Mouse (Mus musculus) liver, embryonic 14.5 days (tissue): ENCODE results near the gene Dlgap5. TPM values are rescaled to one million over a fixed set of nuclear protein-coding genes. Genes with fewer than 3 reads are reported as not detected.
A peak's percentile ranks its signal among the peaks of the same experiment; 100 is the strongest.
"Not testable (repeated sequence)": the region's sequence is repeated elsewhere in the genome, so short reads cannot be mapped to it uniquely, and the experiment has no call there.

Experiments
- ATAC-seq: fragments of 200-750 bp; cut with Nextera tagmentation; 2 replicates; pipeline ENCODE4 v1.8.0; 2017; ENCODE audit warnings: moderate number of reproducible peaks, mild to moderate bottlenecking, moderate library complexity; ENCODE audit not compliant: insufficient read depth
- DNase-seq, 3 experiments: peaks; one replicate each; pipeline ENCODE4 v3.0.0-alpha.2; 2012 to 2013; ENCODE audit warnings: low read depth in 3 of 3, low spot score in 3 of 3
- H3K27ac ChIP-seq: fragments of 300-500 bp; sonication (generic); 2 replicates; pipeline ENCODE4 v1.5.1; 2014; ENCODE audit warnings: moderate library complexity, mild to moderate bottlenecking, control low read depth, inconsistent platforms
- H3K27me3 ChIP-seq: fragments of 300-500 bp; sonication (generic); 2 replicates; pipeline ENCODE4 v1.6.1; 2014; ENCODE audit warnings: mild to moderate bottlenecking, low read length, moderate library complexity; ENCODE audit not compliant: control insufficient read depth, insufficient read depth
- H3K36me3 ChIP-seq: fragments of 300-500 bp; sonication (generic); replicated peaks from 2 replicates; pipeline ENCODE4 v1.6.1; 2014; ENCODE audit warnings: low read depth; ENCODE audit not compliant: control insufficient read depth, insufficient read depth
- H3K4me1 ChIP-seq, 2 experiments: fragments of 200-500 bp in 1 of 2; fragments of 300-500 bp in 1 of 2; sonication (generic) in 1 of 2; replicated peaks; 2 replicates each; pipeline ENCODE4 v1.6.1; 2012 to 2014; ENCODE audit warnings: antibody characterized with exemption in 1 of 2, inconsistent platforms in 1 of 2, low read length in 1 of 2; ENCODE audit not compliant: control insufficient read depth in 2 of 2, insufficient read depth in 2 of 2
- H3K4me2 ChIP-seq: fragments of 300-500 bp; sonication (generic); 2 replicates; pipeline ENCODE4 v1.6.1; 2014; ENCODE audit warnings: low read depth, mild to moderate bottlenecking, control low read depth, moderate library complexity
- H3K4me3 ChIP-seq, 2 experiments: fragments of 200-500 bp in 1 of 2; fragments of 300-500 bp in 1 of 2; sonication (generic) in 1 of 2; 2 replicates each; pipeline ENCODE4 v1.5.1; 2012 to 2014; ENCODE audit warnings: low read depth in 2 of 2, low read length in 2 of 2, mild to moderate bottlenecking in 2 of 2, control low read depth in 1 of 2, inconsistent platforms in 1 of 2, moderate library complexity in 1 of 2; ENCODE audit not compliant: insufficient read depth in 1 of 2
- H3K9ac ChIP-seq: fragments of 300-500 bp; sonication (generic); replicated peaks from 2 replicates; pipeline ENCODE4 v1.6.1; 2014; ENCODE audit warnings: mild to moderate bottlenecking, control low read depth, moderate library complexity
- H3K9me3 ChIP-seq: fragments of 300-500 bp; sonication (generic); 2 replicates; pipeline ENCODE4 v1.6.1; 2016; ENCODE audit warnings: low read length, mixed read lengths; ENCODE audit not compliant: control insufficient read depth
- CTCF ChIP-seq: IDR thresholded peaks from 2 replicates; pipeline ENCODE4 v1.5.1; 2016; ENCODE audit warnings: antibody characterized with exemption, low read depth, control low read depth
- EP300 ChIP-seq: IDR thresholded peaks from 2 replicates; pipeline ENCODE4 v1.6.1; 2016; ENCODE audit warnings: antibody characterized with exemption, low read depth
- WGBS: fragments of 180-500 bp; shearing (Covaris S2); extraction: QIAGEN DNeasy Blood & Tissue Kit; methylation state at CpG from one replicate; pipeline ENCODE4 v1.1.7; 2014; ENCODE audit not compliant: insufficient replicate concordance; 5-methylcytosine and 5-hydroxymethylcytosine counted together
- polyA plus RNA-seq, 2 experiments: library from polyadenylated mRNA; depleted of rRNA in 1 of 2; stranded (reverse) in 1 of 2; unstranded in 1 of 2; fragments of >200 nt; fragmentation: Nextera tagmentation in 1 of 2; extraction: Ambion mirVana in 1 of 2; gene quantifications; 2 replicates each; pipeline versions ENCODE4 v1.2.1 to v1.2.3; 2012 to 2014

Gene Dlgap5
- polyA plus RNA-seq, 2 experiments: 42.5 to 51.4 TPM

DNA sequence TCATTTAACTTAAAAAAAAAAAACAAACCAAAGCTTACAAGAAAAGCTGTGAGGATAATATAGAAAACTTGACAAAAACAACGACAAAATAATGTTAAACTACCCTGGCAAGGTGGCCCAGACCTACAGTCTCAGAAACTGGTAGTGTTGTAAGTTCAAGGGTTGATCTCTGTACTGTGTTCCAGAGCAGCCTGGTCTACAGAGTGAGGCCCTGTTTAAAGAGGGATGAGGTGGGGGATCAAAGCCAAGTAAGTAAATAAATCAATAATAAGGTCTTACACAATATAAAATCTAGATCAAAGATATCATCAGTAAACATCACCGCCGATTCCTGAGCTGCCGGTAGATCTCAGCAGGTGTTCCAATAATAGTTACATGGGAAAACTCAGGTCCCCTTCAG lies 44.2 kb upstream of the Dlgap5 start:
- TF ChIP-seq CTCF (no peak), EP300 (no peak)
- 65% methylated on average over 4 of the region's 4 CpGs for WGBS
- DNase-seq: no peak

DNA sequence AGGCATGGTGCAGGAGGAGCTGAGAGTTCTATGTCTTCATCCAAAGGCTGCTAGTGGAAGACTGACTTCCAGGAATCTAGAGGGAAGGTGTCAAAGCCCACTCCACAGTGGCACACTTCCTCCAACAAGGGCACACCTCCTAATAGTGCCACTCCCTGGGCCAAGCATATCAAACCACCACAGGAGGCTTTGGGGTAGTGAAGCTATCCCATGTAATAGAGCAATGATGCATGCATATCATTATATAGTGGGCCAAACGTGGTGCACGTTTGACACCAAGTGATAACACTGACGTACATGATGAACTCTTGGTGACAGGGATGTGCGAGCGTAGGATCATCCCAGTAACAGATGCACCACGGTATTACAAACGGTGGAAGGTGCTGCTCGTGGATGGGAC lies 43.8 kb upstream of the Dlgap5 start:
- no peaks in the 10 kb centered on the region for H3K36me3 ChIP-seq
- no peak overlapping the region for H3K27ac ChIP-seq
- 50% methylated on average over 8 of the region's 8 CpGs for WGBS
- H3K9me3 ChIP-seq: no peaks in the 10 kb centered on the region
- H3K4me2 ChIP-seq: no peak overlapping the region
- peaks cover 0 to 12% of the 10 kb centered on the region in 2 experiments; a peak in 3 of 4 replicates for H3K4me1 ChIP-seq
- TF ChIP-seq EP300 (no peak), CTCF (no peak)
- DNase-seq: no peak
- H3K4me3 ChIP-seq: no peak overlapping the region
- peak; percentile 43; the same call in 1 of the 2 replicates for ATAC-seq
- H3K9ac ChIP-seq: no peak overlapping the region
- no peaks in the 10 kb centered on the region; the same call in 1 of the 2 replicates for H3K27me3 ChIP-seq

More for the DNA sequence above, 44.2 kb upstream of the Dlgap5 start:
- H3K4me3 ChIP-seq: no peak overlapping the region
- no peaks in the 10 kb centered on the region for H3K36me3 ChIP-seq
- no peaks in the 10 kb centered on the region; the same call in 1 of the 2 replicates for H3K27me3 ChIP-seq
- H3K4me1 ChIP-seq: peaks cover 0 to 12% of the 10 kb centered on the region in 2 experiments; a peak in 3 of 4 replicates
- H3K9ac ChIP-seq: no peak overlapping the region
- H3K4me2 ChIP-seq: no peak overlapping the region
- no peak for ATAC-seq
- H3K27ac ChIP-seq: no peak overlapping the region
- no peaks in the 10 kb centered on the region for H3K9me3 ChIP-seq

DNA sequence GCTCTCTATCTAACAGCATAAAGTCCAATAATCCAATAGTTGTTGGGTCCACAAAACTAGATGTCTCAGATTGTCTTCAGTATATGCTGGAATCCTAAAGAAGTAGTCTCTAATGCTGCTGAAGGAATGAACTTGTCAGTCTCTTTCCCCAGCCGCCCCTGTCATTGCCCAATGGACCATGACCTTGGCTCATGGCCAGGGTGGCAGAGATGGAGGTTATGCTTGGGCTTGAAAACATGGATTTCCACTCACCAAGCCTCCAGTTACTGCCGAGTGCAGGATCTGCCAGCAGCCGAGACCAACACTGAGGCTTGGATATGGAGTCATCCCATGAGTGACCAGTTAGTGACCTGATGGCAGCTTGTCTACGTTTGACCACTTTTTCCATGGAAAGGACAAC lies 41.3 kb upstream of the Dlgap5 start:
- no peaks in the 10 kb centered on the region for H3K36me3 ChIP-seq
- peaks cover 0 to 12% of the 10 kb centered on the region in 2 experiments; a peak in 3 of 4 replicates for H3K4me1 ChIP-seq
- H3K4me2 ChIP-seq: no peak overlapping the region
- no peak overlapping the region for H3K27ac ChIP-seq
- TF ChIP-seq CTCF: no peak
- TF ChIP-seq EP300: no peak
- ATAC-seq (no peak), DNase-seq (no peak)
- no peak overlapping the region for H3K4me3 ChIP-seq
- H3K9ac ChIP-seq: no peak overlapping the region
- H3K9me3 ChIP-seq: no peaks in the 10 kb centered on the region
- WGBS: 51% methylated on average over 4 of the region's 4 CpGs
- H3K27me3 ChIP-seq: no peaks in the 10 kb centered on the region

- WGBS: 75% methylated on average over 1 of the region's 5 CpGs
- H3K9me3 ChIP-seq, H3K9ac ChIP-seq, DNase-seq, H3K4me1 ChIP-seq, H3K36me3 ChIP-seq, H3K4me3 ChIP-seq, H3K27ac ChIP-seq, H3K4me2 ChIP-seq, H3K27me3 ChIP-seq, ATAC-seq: not testable (repeated sequence)
Observed at GRCm38 (mm10) chr14:47450121-47450520, 31.9 kb upstream of the Dlgap5 start, which contains the start of gene Fbxo34. TSS of gene Fbxo34 (plus strand) at chr14:47450421.

- no peak for DNase-seq
- no peaks in the 10 kb centered on the region for H3K27me3 ChIP-seq
- no peak overlapping the region for H3K27ac ChIP-seq
- no peak for ATAC-seq
- H3K36me3 ChIP-seq: no peaks in the 10 kb centered on the region
- 47% methylated on average over 9 of the region's 9 CpGs for WGBS
- TF ChIP-seq CTCF (no peak), EP300 (no peak)
- no peak overlapping the region for H3K4me2 ChIP-seq
- no peak overlapping the region for H3K9ac ChIP-seq
- H3K4me3 ChIP-seq: no peak overlapping the region
- H3K9me3 ChIP-seq: no peaks in the 10 kb centered on the region
- H3K4me1 ChIP-seq: no peaks in the 10 kb centered on the region
Observed at GRCm38 (mm10) chr14:47445331-47446095, 27.3 kb upstream of the Dlgap5 start.
